Mouse (Mus musculus) hindbrain, embryonic 12.5 days (tissue): ENCODE results near the gene Tmem119. TPM values are rescaled to one million over a fixed set of nuclear protein-coding genes. Genes with fewer than 3 reads are reported as not detected.
A peak's percentile ranks its signal among the peaks of the same experiment; 100 is the strongest.
"Not testable (repeated sequence)": the region's sequence is repeated elsewhere in the genome, so short reads cannot be mapped to it uniquely, and the experiment has no call there.

Source experiments
- ATAC-seq: fragments of 200-750 bp; cut with Nextera tagmentation; 2 replicates; pipeline ENCODE4 v1.8.0; 2017; ENCODE audit warnings: moderate TSS enrichment; ENCODE audit not compliant: low FRiP score
- H3K27ac ChIP-seq: fragments of 300-500 bp; sonication (generic); 2 replicates; pipeline ENCODE4 v1.5.1; 2016; ENCODE audit warnings: mild to moderate bottlenecking
- H3K27me3 ChIP-seq: fragments of 300-500 bp; sonication (generic); 2 replicates; pipeline ENCODE4 v1.6.1; 2016; ENCODE audit warnings: mild to moderate bottlenecking
- H3K36me3 ChIP-seq: fragments of 300-500 bp; sonication (generic); 2 replicates; pipeline ENCODE4 v1.6.1; 2016; ENCODE audit warnings: mild to moderate bottlenecking
- H3K4me1 ChIP-seq: fragments of 300-500 bp; sonication (generic); 2 replicates; pipeline ENCODE4 v1.6.1; 2016
- H3K4me2 ChIP-seq: fragments of 300-500 bp; sonication (generic); replicated peaks from 2 replicates; pipeline ENCODE4 v1.6.1; 2016; ENCODE audit warnings: mild to moderate bottlenecking
- H3K4me3 ChIP-seq: fragments of 300-500 bp; sonication (generic); 2 replicates; pipeline ENCODE4 v1.5.1; 2016; ENCODE audit warnings: mild to moderate bottlenecking
- H3K9ac ChIP-seq: fragments of 300-500 bp; sonication (generic); 2 replicates; pipeline ENCODE4 v1.6.1; 2016; ENCODE audit warnings: mild to moderate bottlenecking, moderate library complexity
- H3K9me3 ChIP-seq: fragments of 300-500 bp; sonication (generic); replicated peaks from 2 replicates; pipeline ENCODE4 v1.6.1; 2016; ENCODE audit warnings: mild to moderate bottlenecking
- WGBS: fragments of 180-500 bp; shearing (Covaris S2); methylation state at CpG from one replicate; pipeline ENCODE4 v1.1.7; 2016; 5-methylcytosine and 5-hydroxymethylcytosine counted together
- polyA plus RNA-seq: library from polyadenylated mRNA; unstranded; fragments of >200 nt; fragmentation: Nextera tagmentation; extraction: Ambion mirVana; gene quantifications from 2 replicates; pipeline ENCODE4 v1.2.1, GENCODE M21; 2016

Gene Tmem119
- polyA plus RNA-seq, 1 experiment from 2014 or later: 41.0 TPM

DNA sequence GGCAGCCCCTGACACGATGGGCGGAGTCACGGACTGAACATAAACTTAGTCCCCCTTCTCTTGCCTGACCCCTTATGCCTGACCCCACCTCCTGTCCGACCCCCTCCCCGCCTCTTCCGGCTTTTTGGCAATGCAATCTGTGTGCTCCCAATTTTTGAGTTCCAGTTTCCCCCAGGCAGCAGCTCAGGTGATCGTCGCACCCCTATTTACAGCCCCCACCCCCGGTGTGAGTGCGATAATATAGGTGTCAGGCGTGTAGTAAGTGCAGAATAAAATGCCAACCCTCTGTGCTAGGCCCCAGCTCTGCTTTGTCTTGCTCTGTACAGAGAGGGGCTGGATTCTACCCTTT is 14.7 kb upstream of the Tmem119 start:
- Histone ChIP-seq H3K9me3 (no peaks in the 10 kb centered on the region; the same call in 1 of the 2 replicates), H3K4me3 (no peak overlapping the region), H3K27ac (no peak overlapping the region), H3K36me3 (no peaks in the 10 kb centered on the region), H3K4me1 (peaks cover 16% of the 10 kb centered on the region; the same call in 1 of the 2 replicates), H3K4me2 (no peak overlapping the region), H3K27me3 (peaks cover 7% of the 10 kb centered on the region; the same call in 1 of the 2 replicates), H3K9ac (no peak overlapping the region)
- no peak for ATAC-seq
- 51% methylated on average over 10 of the region's 11 CpGs for WGBS

DNA sequence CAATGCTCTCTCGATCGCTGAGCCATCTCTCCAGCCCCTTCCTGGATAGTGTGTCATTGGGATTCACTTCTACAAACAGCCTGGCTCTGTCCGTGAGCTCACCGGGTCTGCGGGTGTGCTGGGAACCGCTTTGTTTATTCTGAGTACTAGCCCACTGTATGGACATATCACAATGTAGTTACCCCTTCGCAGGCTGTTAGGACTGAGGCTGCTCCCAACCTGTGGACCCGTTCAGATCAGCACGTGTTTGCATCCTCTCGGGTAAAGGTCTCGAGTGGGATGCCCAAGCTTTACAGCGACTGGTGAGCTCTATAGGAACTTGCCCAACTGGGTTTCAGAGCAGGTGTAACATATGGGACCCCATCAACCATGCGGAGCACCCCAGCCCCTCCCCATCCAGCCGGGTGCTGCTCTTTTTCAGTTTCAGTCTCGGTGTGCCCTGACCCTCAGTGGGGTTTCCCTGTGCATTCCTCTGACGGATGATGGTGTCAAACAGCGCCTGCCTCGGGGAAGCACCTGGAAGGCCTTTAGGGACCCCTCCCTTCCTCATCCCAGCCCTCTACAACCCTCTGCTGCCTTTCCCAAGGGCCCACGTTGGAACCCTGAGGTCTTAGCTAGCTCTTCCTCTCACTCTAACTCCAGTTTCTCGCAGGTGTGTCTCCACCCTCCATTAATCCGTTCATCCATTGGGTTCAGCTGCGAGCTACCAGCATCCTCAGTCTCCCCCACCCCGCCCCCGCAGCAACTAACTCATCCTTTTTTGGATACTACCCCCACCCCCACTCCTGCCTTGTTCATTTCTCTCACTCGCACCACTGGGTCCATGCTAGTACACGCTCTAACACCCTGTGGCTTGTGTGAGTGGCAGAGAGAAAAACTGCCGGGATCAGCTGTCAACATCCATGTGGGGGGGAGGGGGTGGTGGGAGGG is 14.1 kb upstream of the Tmem119 start:
- no peak overlapping the region for H3K4me3 ChIP-seq
- 33% methylated on average over 27 of the region's 27 CpGs for WGBS
- no peak for ATAC-seq

DNA sequence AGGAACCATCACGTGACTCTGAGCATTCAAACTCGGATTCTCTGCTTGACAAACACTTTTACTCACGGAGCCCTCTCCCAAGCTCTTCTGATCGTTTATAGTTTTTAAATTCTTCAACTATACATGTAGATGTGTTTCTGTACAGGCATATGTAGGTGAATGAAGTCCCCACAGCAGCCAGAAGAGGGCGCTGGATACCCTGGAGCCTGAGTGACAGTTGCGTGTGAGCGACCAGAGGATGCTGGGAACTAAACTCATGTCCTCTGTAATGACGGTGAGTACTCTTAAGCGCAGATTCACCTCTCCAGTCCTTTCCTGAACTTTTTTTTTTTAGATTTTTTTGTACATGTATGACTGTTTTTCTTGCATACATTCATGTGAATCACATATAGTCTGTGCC is 13.3 kb upstream of the Tmem119 start:
- no peak for ATAC-seq
- peaks cover 7% of the 10 kb centered on the region; the same call in 1 of the 2 replicates for H3K27me3 ChIP-seq
- WGBS: 29% methylated on average over 9 of the region's 9 CpGs
- H3K9ac ChIP-seq: no peak overlapping the region
- H3K4me1 ChIP-seq: peaks cover 15% of the 10 kb centered on the region; the same call in 1 of the 2 replicates
- no peak overlapping the region for H3K4me3 ChIP-seq
- no peak overlapping the region for H3K4me2 ChIP-seq
- H3K27ac ChIP-seq: no peak overlapping the region
- no peaks in the 10 kb centered on the region for H3K36me3 ChIP-seq
- no peaks in the 10 kb centered on the region; the same call in 1 of the 2 replicates for H3K9me3 ChIP-seq

More for the DNA sequence above, 14.1 kb upstream of the Tmem119 start:
- Histone ChIP-seq H3K4me1 (peaks cover 16% of the 10 kb centered on the region; the same call in 1 of the 2 replicates), H3K27ac (no peak overlapping the region), H3K9me3 (no peaks in the 10 kb centered on the region; the same call in 1 of the 2 replicates), H3K27me3 (peaks cover 7% of the 10 kb centered on the region; the same call in 1 of the 2 replicates), H3K4me2 (no peak overlapping the region), H3K36me3 (no peaks in the 10 kb centered on the region), H3K9ac (no peak overlapping the region)

DNA sequence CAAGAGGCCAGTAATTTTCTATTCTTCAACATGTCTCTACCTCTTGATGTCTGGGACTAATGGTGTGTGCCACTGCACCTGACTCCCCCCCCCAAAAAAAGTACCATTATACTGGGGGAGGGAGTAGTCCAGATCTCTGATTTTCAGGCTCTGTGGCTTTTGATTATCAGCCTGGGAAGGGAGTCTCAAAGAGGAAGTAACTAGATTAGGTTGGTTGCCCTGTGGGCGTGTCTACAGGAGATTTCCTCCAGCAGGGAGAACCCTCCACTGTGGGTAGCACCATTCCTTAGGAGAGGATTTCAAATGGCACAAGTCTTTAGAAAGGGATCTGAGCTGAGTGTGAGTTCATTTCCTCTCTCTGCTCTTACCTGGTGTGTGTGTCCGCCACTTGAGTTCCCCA is 12.3 kb upstream of the Tmem119 start:
- no peak overlapping the region for H3K9ac ChIP-seq
- no peak overlapping the region for H3K4me2 ChIP-seq
- 96% methylated on average over 2 of the region's 2 CpGs for WGBS
- no peak overlapping the region for H3K27ac ChIP-seq
- no peaks in the 10 kb centered on the region for H3K36me3 ChIP-seq
- no peak for ATAC-seq
- H3K4me3 ChIP-seq: no peak overlapping the region
- H3K9me3 ChIP-seq: no peaks in the 10 kb centered on the region; the same call in 1 of the 2 replicates
- peaks cover 11% of the 10 kb centered on the region; the same call in 1 of the 2 replicates for H3K27me3 ChIP-seq
- H3K4me1 ChIP-seq: peaks cover 20% of the 10 kb centered on the region; the same call in 1 of the 2 replicates

DNA sequence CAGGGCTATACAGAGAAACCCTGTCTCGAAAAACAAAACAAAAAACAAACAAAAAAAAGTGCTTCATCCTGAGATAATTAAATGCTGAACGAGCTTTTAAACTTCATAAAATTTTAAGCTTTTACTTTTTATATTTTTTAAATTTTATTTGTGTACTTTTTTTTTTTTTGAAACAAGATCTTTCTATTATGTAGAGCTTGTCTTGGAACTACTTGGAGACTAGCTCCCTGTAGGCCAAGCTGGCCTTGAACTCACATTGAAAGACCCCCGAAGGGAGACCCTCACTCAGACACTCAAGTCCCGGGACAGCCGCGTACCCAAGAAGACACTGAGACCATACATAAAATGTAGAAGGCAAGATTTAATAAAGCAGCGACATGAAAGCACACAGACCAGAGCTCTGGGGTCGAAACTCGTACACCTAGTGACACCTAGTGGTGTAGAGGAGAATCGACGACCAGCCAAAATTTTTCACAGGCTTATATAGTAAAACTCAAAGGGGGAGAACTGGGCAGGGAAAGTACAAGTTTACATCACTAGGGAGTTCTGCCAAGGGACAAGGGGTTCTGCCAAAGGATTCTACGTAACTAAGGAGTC is 11.6 kb upstream of the Tmem119 start:
- Histone ChIP-seq H3K27me3 (peaks cover 11% of the 10 kb centered on the region; the same call in 1 of the 2 replicates), H3K4me1 (peaks cover 22% of the 10 kb centered on the region; the same call in 1 of the 2 replicates)
- ATAC-seq, H3K9me3 ChIP-seq, H3K9ac ChIP-seq, H3K4me3 ChIP-seq, H3K36me3 ChIP-seq, H3K27ac ChIP-seq, H3K4me2 ChIP-seq: not testable (repeated sequence)
- WGBS: 24% methylated on average over 11 of the region's 12 CpGs

DNA sequence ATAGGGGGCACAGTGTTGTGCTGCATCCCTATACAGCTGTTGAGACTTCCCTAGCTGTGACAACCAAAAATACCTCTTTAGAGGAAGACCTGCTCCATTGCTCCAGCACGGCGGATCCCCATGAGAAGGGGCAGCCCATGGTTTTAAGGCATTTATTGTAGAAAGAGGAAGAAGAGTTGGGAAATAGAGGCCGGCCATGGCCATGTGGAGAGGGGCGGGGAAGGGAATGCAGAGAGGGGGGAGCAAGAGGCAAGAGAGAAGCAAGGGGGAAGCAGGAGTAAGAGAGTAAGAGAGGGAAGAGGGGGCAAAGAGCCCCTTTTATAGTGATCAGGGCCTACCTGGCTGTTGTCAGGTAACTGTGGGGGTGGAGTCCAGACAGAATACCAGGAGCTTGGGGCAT is 9.8 kb upstream of the Tmem119 start:
- H3K9ac ChIP-seq: no peak overlapping the region
- no peaks in the 10 kb centered on the region for H3K36me3 ChIP-seq
- H3K27ac ChIP-seq: no peak overlapping the region
- no peak for ATAC-seq
- 91% methylated on average over 4 of the region's 4 CpGs for WGBS
- no peak overlapping the region for H3K4me3 ChIP-seq
- no peak overlapping the region for H3K4me2 ChIP-seq
- peaks cover 17% of the 10 kb centered on the region for H3K4me1 ChIP-seq
- H3K9me3 ChIP-seq: no peaks in the 10 kb centered on the region; the same call in 1 of the 2 replicates
- peaks cover 13% of the 10 kb centered on the region; the same call in 1 of the 2 replicates for H3K27me3 ChIP-seq

DNA sequence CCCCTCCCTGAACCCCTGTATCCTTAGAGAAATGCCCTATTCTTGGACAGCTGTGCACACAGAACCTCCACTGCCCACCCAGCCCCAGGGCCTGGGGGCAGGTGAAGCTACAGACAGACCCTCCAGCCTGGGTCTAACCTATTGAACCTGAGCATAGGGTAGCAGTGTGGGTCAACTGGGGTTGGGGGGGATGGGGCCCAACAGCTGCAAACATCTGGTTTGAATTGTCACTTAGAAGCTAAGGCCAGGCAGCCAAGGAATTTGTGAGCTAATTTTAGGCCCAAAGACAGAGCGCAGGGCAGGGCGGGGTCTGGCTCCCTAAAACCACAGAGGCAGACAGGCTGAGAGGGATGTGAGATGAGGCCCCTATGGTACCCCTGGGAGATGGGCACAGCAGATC is 7.9 kb upstream of the Tmem119 start:
- 65% methylated on average over 2 of the region's 2 CpGs for WGBS
- Histone ChIP-seq H3K4me3 (no peak overlapping the region), H3K4me2 (no peak overlapping the region), H3K9me3 (no peaks in the 10 kb centered on the region; the same call in 1 of the 2 replicates), H3K36me3 (no peaks in the 10 kb centered on the region), H3K27me3 (peaks cover 7% of the 10 kb centered on the region; the same call in 1 of the 2 replicates), H3K9ac (no peak overlapping the region), H3K27ac (no peak overlapping the region), H3K4me1 (peaks cover 8% of the 10 kb centered on the region)
- no peak for ATAC-seq

DNA sequence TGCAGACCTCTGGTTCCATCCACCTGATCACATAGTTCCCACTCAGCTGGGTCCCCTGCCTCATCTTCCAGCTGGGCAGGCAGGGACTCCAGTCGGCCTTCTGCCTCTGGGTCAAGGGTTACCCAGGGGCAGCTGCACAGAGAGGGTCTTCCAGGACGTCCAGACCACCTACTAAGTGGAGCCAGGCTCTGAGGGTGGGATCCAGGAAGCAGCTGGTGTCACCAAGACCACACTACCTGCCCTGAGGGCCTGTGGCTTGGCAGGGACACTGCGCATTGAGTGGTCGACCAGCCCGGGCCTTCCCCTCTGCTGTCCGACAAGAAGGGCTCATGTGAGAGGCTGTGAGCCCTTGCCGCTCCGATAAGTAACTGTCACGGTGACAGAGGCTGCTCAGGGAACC is 7.4 kb upstream of the Tmem119 start:
- no peak overlapping the region for H3K9ac ChIP-seq
- H3K36me3 ChIP-seq: no peaks in the 10 kb centered on the region
- H3K27ac ChIP-seq: no peak overlapping the region
- whole genome bisulfite sequencing: 52% methylated on average over 9 of the region's 9 CpGs
- peaks cover 7% of the 10 kb centered on the region; the same call in 1 of the 2 replicates for H3K27me3 ChIP-seq
- H3K4me1 ChIP-seq: peaks cover 8% of the 10 kb centered on the region
- ATAC-seq: no peak
- no peaks in the 10 kb centered on the region; the same call in 1 of the 2 replicates for H3K9me3 ChIP-seq
- H3K4me3 ChIP-seq: no peak overlapping the region
- no peak overlapping the region for H3K4me2 ChIP-seq

DNA sequence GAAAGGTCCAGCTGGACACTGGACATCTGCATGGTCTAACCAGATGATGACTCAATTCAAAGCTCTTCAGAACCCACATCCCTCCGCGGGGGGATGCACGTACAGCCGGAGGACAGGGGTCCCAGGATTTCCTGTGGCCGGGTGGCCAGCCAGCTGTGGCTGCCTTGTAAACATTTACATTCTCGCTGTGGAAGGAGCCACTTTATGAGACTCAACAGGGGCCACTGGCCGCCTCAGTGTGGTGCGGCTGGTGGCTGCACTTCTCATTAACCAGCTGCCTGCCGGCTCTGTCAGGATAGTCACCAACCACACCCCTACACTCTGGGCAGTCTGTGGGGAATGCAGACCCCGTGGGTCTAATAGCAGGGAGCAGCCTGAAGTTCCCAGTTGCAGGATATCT is 6.1 kb upstream of the Tmem119 start:
- H3K36me3 ChIP-seq: no peaks in the 10 kb centered on the region
- 41% methylated on average over 10 of the region's 10 CpGs for WGBS
- H3K27me3 ChIP-seq: peaks cover 7% of the 10 kb centered on the region; the same call in 1 of the 2 replicates
- H3K4me3 ChIP-seq: no peak overlapping the region
- no peak overlapping the region for H3K27ac ChIP-seq
- H3K4me2 ChIP-seq: no peak overlapping the region
- no peak for ATAC-seq
- no peak overlapping the region for H3K9ac ChIP-seq
- H3K4me1 ChIP-seq: peaks cover 8% of the 10 kb centered on the region
- H3K9me3 ChIP-seq: no peaks in the 10 kb centered on the region; the same call in 1 of the 2 replicates

DNA sequence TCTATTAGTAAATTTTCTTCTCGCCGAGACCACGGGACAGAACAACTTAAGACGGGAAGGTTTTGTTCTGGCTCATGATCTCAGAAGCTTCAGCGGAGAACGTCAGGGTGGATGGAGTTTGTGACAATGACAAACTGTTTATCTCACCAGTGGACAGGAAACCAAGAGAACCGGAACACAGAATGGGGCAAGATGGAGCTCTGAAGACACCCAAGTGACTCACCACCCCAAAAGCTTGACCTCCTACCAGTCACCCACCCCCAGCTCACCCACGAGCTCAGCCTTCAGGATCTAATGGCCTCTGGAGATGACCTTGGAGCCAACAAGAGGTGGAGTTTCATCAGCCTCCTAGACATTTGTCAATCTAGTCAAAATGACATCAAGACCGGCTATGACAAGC is 5.0 kb upstream of the Tmem119 start:
- WGBS: 88% methylated on average over 9 of the region's 9 CpGs
- Histone ChIP-seq H3K27ac (no peak overlapping the region), H3K36me3 (no peaks in the 10 kb centered on the region), H3K9me3 (no peaks in the 10 kb centered on the region; the same call in 1 of the 2 replicates), H3K27me3 (peaks cover 7% of the 10 kb centered on the region; the same call in 1 of the 2 replicates), H3K9ac (no peak overlapping the region), H3K4me2 (no peak overlapping the region), H3K4me3 (no peak overlapping the region), H3K4me1 (peaks cover 13% of the 10 kb centered on the region)
- no peak for ATAC-seq

DNA sequence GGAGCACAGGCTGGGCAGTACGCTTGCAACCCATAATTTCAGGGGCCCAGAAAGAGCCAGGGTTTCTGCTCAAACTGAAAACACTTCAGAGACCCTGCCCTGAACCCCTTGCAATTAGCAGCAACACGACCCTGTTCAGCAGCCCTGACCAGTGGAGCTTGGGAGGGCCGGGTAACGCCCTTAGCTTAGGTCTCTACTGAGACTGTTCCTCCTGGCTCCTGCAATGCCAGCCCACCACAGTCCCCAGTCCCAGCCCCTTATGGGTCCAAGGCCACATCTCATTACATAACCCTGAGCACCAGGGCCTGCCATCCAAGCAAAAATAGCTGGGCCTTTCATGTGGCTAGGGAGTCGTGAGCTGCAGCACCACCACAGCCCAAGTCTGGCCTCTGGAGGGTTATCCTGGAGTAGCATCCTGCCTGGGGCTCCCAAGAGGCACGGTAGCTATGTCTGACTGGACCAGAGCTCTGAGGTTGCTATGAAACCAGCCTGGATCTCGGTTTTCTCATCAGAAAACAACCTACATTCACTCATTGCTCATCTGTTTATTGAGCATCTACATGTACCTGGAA is 4.2 kb upstream of the Tmem119 start:
- Histone ChIP-seq H3K9me3 (no peaks in the 10 kb centered on the region), H3K27ac (no peak overlapping the region), H3K36me3 (no peaks in the 10 kb centered on the region), H3K4me1 (peaks cover 21% of the 10 kb centered on the region), H3K4me2 (no peak overlapping the region), H3K9ac (no peak overlapping the region), H3K4me3 (no peak overlapping the region), H3K27me3 (peaks cover 7% of the 10 kb centered on the region; the same call in 1 of the 2 replicates)
- no peak for ATAC-seq
- 58% methylated on average over 7 of the region's 7 CpGs for WGBS

DNA sequence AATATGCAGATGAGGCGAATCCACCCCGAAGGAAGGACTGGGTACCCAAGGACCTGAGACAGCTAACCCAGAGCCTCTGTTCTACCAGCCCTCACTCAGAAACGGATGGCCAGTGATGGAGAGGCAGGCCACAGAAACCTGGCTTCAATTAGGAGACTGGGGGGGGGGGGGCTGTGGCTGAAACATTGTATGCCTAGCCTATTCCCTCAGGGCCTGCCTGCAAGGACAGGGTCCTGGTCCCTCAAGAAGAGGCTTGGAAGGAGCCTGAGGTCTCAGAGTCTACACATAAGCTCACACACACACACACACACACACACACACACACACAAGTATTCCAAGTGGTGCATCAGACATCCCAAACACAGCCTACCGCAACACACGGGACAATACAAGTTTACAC is 625 bp downstream of the Tmem119 start:
- Histone ChIP-seq H3K4me2 (peak overlapping the region; percentile 35), H3K27ac (peak overlapping the region; percentile 75)

More for the DNA sequence above, 625 bp downstream of the Tmem119 start:
- H3K9me3 ChIP-seq: no peaks in the 10 kb centered on the region
- 33% methylated on average over 5 of the region's 5 CpGs for WGBS
- no peaks in the 10 kb centered on the region; the same call in 1 of the 2 replicates for H3K27me3 ChIP-seq
- 0 out of 2 replicates have a peak overlapping the region, but pooled peaks have one; percentile 14 for H3K9ac ChIP-seq
- H3K36me3 ChIP-seq: no peaks in the 10 kb centered on the region
- H3K4me1 ChIP-seq: peaks cover 46% of the 10 kb centered on the region
- 0 out of 2 replicates have a peak, but pooled peaks have one; percentile 20 for ATAC-seq
- peak overlapping the region; percentile 16 for H3K4me3 ChIP-seq
